Mouse (Mus musculus) midbrain, embryonic 15.5 days (tissue): ENCODE measurements at regions not wholly inside any gene's neighbourhood (a gene's known extent, or its start where the extent isn't known, plus 50 kb on each side); places are given as distances from the start of the nearest gene placed in this dataset.
A peak's percentile ranks its signal among the peaks of the same experiment; 100 is the strongest.

Experiments used
- ATAC-seq: fragments of 200-750 bp; cut with Nextera tagmentation; replicated peaks from 2 replicates; pipeline ENCODE4 v1.8.0; 2017; ENCODE audit warnings: moderate TSS enrichment
- H3K27ac ChIP-seq: fragments of 300-500 bp; sonication (generic); 2 replicates; pipeline ENCODE4 v1.5.1; 2015; ENCODE audit warnings: mild to moderate bottlenecking, inconsistent platforms
- H3K27me3 ChIP-seq: fragments of 300-500 bp; sonication (generic); replicated peaks from 2 replicates; pipeline ENCODE4 v1.6.1; 2015; ENCODE audit warnings: inconsistent platforms
- H3K36me3 ChIP-seq: fragments of 300-500 bp; sonication (generic); replicated peaks from 2 replicates; pipeline ENCODE4 v1.6.1; 2015; ENCODE audit warnings: inconsistent platforms
- H3K4me1 ChIP-seq: fragments of 300-500 bp; sonication (generic); 2 replicates; pipeline ENCODE4 v1.6.1; 2015; ENCODE audit warnings: inconsistent platforms
- H3K4me2 ChIP-seq: fragments of 300-500 bp; sonication (generic); 2 replicates; pipeline ENCODE4 v1.6.1; 2015; ENCODE audit warnings: inconsistent platforms, mild to moderate bottlenecking, moderate library complexity
- H3K4me3 ChIP-seq: fragments of 300-500 bp; sonication (generic); 2 replicates; pipeline ENCODE4 v1.5.1; 2015; ENCODE audit warnings: mild to moderate bottlenecking, inconsistent platforms
- H3K9ac ChIP-seq: fragments of 300-500 bp; sonication (generic); 2 replicates; pipeline ENCODE4 v1.6.1; 2015; ENCODE audit warnings: mild to moderate bottlenecking, inconsistent platforms
- H3K9me3 ChIP-seq: fragments of 300-500 bp; sonication (generic); 2 replicates; pipeline ENCODE4 v1.6.1; 2016; ENCODE audit warnings: inconsistent platforms
- WGBS: fragments of 180-500 bp; shearing (Covaris S2); methylation state at CpG from one replicate; pipeline ENCODE4 v1.1.7; 2015; ENCODE audit warnings: mixed read lengths; 5-methylcytosine and 5-hydroxymethylcytosine counted together

- ATAC-seq, result no peak
- H3K9me3 ChIP-seq, result no peaks in the 10 kb centered on the region
- no peaks in the 10 kb centered on the region for H3K4me1 ChIP-seq
- H3K27me3 ChIP-seq, result no peaks in the 10 kb centered on the region
- no peak overlapping the region for H3K4me3 ChIP-seq
- no peak overlapping the region for H3K4me2 ChIP-seq
- H3K9ac ChIP-seq, result no peak overlapping the region
- H3K27ac ChIP-seq, result no peak overlapping the region
- no peaks in the 10 kb centered on the region for H3K36me3 ChIP-seq
- 94% methylated on average over 1 of the region's 1 CpGs for WGBS
Measured at GRCm38 (mm10) chr4:81097597-81097996, 187.2 kb downstream of the Lurap1l start.

GRCm38 (mm10) chr4:81101049-81101448, 190.6 kb downstream of the Lurap1l start:
- Histone ChIP-seq H3K36me3 (no peaks in the 10 kb centered on the region), H3K27ac (no peak overlapping the region), H3K9me3 (no peaks in the 10 kb centered on the region), H3K27me3 (no peaks in the 10 kb centered on the region), H3K4me1 (no peaks in the 10 kb centered on the region), H3K4me3 (no peak overlapping the region), H3K9ac (no peak overlapping the region), H3K4me2 (no peak overlapping the region)
- WGBS, result 77% methylated on average over 2 of the region's 2 CpGs
- ATAC-seq, result no peak

GRCm38 (mm10) chr4:81111307-81111706, 200.9 kb downstream of the Lurap1l start:
- Histone ChIP-seq H3K27ac (no peak overlapping the region), H3K4me3 (no peak overlapping the region), H3K4me2 (no peak overlapping the region), H3K9me3 (no peaks in the 10 kb centered on the region), H3K36me3 (no peaks in the 10 kb centered on the region), H3K27me3 (no peaks in the 10 kb centered on the region), H3K9ac (no peak overlapping the region), H3K4me1 (no peaks in the 10 kb centered on the region)
- ATAC-seq, result no peak
- 51% methylated on average over 3 of the region's 3 CpGs for WGBS

GRCm38 (mm10) chr4:81116411-81116810, 206.0 kb downstream of the Lurap1l start:
- no peak for ATAC-seq
- Histone ChIP-seq H3K4me3 (no peak overlapping the region), H3K27me3 (no peaks in the 10 kb centered on the region), H3K36me3 (no peaks in the 10 kb centered on the region), H3K27ac (no peak overlapping the region), H3K9me3 (no peaks in the 10 kb centered on the region), H3K4me1 (no peaks in the 10 kb centered on the region), H3K4me2 (no peak overlapping the region), H3K9ac (no peak overlapping the region)
- WGBS, result 89% methylated on average over 7 of the region's 7 CpGs

DNA sequence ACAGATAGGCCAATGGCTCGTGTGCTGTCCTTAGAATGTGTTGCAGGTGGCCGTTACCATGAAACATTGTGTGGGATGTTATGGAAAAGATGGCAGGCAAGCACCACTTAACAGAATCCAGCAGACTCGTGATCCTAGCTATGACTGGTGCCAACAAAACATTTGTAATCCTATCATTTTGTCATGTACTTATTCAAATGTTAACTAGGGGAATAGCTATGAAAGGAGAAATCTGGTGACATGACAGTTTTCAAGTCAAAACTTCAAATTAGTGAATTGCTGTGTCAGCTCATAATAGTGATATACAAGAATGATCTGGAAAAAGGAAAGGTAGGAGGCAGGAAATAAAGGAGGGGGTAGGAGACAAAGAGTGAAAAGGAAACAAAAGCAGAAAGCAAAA, 213.7 kb downstream of the Lurap1l start:
- ATAC-seq, result no peak
- Histone ChIP-seq H3K27me3 (no peaks in the 10 kb centered on the region), H3K27ac (no peak overlapping the region)

GRCm38 (mm10) chr4:81129874-81130273, 219.4 kb downstream of the Lurap1l start:
- 82% methylated on average over 2 of the region's 2 CpGs for WGBS
- Histone ChIP-seq H3K27me3 (no peaks in the 10 kb centered on the region), H3K9ac (no peak overlapping the region), H3K9me3 (no peaks in the 10 kb centered on the region), H3K36me3 (no peaks in the 10 kb centered on the region), H3K4me2 (no peak overlapping the region), H3K4me3 (no peak overlapping the region), H3K4me1 (no peaks in the 10 kb centered on the region), H3K27ac (no peak overlapping the region)
- no peak for ATAC-seq

More for the DNA sequence above, 213.7 kb downstream of the Lurap1l start:
- Histone ChIP-seq H3K36me3 (no peaks in the 10 kb centered on the region), H3K9me3 (no peaks in the 10 kb centered on the region), H3K9ac (no peak overlapping the region), H3K4me3 (no peak overlapping the region), H3K4me1 (no peaks in the 10 kb centered on the region), H3K4me2 (no peak overlapping the region)
- 30% methylated on average over 3 of the region's 3 CpGs for WGBS

DNA sequence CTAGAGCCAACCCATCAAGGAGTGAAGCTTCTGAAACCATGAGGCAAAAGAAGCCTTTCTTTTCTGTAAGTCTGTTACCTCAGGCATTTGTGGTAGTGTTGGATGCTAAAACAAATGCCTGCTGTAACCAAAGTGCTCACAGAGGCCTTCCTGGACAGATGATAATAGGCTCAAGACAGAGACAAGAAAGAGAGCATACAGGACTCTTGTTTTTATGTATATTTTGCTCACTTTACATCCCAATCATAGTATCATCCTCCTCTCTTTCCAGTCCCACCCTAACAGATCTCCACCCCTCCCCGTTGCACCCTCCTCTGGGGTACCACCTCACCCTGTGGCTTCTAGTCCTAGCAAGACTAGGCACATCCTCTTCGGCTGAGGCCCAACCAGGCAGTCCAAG, 262.7 kb downstream of the Lurap1l start:
- 79% methylated on average over 2 of the region's 2 CpGs for WGBS
- no peaks in the 10 kb centered on the region for H3K4me1 ChIP-seq
- no peak overlapping the region for H3K27ac ChIP-seq
- H3K36me3 ChIP-seq, result no peaks in the 10 kb centered on the region
- H3K4me2 ChIP-seq, result no peak overlapping the region
- H3K9me3 ChIP-seq, result no peaks in the 10 kb centered on the region
- H3K4me3 ChIP-seq, result no peak overlapping the region
- no peak for ATAC-seq
- H3K27me3 ChIP-seq, result no peaks in the 10 kb centered on the region
- H3K9ac ChIP-seq, result no peak overlapping the region

DNA sequence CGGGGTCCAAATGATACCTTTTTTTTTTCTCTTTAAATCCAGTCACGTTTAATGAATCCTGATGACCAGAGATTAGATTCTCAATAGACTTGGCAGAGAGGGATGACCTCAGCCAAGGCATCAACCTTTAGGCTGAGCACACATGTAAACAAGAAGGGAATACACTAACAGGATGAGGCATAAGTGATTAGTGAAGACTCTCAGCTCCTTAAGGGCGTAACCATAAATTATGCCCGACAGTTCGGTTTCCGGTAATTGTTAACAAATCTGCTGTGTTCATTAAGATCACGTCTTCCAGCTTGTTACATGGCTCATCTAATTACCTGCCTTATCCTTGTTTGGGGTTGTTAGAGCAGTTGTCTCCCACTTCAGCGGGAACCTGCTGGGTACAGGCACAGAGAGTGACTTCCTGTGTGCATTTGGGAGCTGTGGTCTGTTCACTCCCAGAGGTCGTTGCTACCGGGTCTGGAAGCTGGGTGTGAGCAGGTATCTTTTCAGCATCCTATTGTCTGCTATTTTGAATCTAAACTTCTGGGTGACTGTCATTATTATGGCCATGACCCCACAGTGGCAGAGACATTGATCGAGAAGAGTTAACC, 265.1 kb downstream of the Mpdz start:
- H3K4me3 ChIP-seq, result no peak overlapping the region
- H3K4me2 ChIP-seq, result no peak overlapping the region
- no peak overlapping the region for H3K27ac ChIP-seq
- H3K36me3 ChIP-seq, result no peaks in the 10 kb centered on the region
- no peaks in the 10 kb centered on the region; the same call in 1 of the 2 replicates for H3K4me1 ChIP-seq
- no peaks in the 10 kb centered on the region for H3K9me3 ChIP-seq
- no peak overlapping the region for H3K9ac ChIP-seq
- no peaks in the 10 kb centered on the region for H3K27me3 ChIP-seq
- WGBS, result 68% methylated on average over 11 of the region's 11 CpGs
- no peak for ATAC-seq

- no peak overlapping the region for H3K4me2 ChIP-seq
- H3K36me3 ChIP-seq, result no peaks in the 10 kb centered on the region
- peak; percentile 28 for ATAC-seq
- H3K4me3 ChIP-seq, result no peak overlapping the region
- WGBS, result 81% methylated on average over 14 of the region's 14 CpGs
- no peaks in the 10 kb centered on the region for H3K9me3 ChIP-seq
- no peak overlapping the region for H3K9ac ChIP-seq
- H3K27me3 ChIP-seq, result no peaks in the 10 kb centered on the region
- no peaks in the 10 kb centered on the region; the same call in 1 of the 2 replicates for H3K4me1 ChIP-seq
- no peak overlapping the region for H3K27ac ChIP-seq
Measured at GRCm38 (mm10) chr4:81178047-81178781, 264.4 kb downstream of the Mpdz start.

- H3K36me3 ChIP-seq, result no peaks in the 10 kb centered on the region
- ATAC-seq, result peak; percentile 98
- no peak overlapping the region for H3K4me3 ChIP-seq
- H3K4me1 ChIP-seq, result no peaks in the 10 kb centered on the region; the same call in 1 of the 2 replicates
- H3K4me2 ChIP-seq, result no peak overlapping the region
- peak overlapping the region; percentile 6; the same call in 1 of the 2 replicates for H3K27ac ChIP-seq
- H3K27me3 ChIP-seq, result no peaks in the 10 kb centered on the region
- under 1% methylated on average over 12 of the region's 12 CpGs for WGBS
- no peak overlapping the region for H3K9ac ChIP-seq
- no peaks in the 10 kb centered on the region for H3K9me3 ChIP-seq
Measured at GRCm38 (mm10) chr4:81178782-81179135, 263.9 kb downstream of the Mpdz start.

DNA sequence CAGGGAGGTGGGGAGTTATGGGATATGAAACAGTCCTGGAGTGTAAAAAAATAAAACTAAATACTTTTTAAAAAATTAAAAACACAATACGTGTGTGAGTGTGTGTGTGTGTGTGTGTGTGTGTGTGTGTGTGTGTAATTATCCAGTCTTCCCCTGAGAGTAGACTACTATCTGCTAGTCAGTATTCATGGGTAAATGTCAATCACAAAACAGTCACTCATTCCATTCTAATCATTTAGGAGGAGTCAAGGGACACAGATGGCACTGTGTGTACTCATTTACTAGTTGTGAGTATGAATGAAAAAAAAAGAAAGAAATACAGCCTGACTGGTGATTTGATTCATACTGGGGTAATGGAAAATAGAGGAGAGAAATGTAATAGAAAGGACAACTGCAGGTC, 226.5 kb downstream of the Mpdz start:
- no peak overlapping the region for H3K4me2 ChIP-seq
- H3K9me3 ChIP-seq, result no peaks in the 10 kb centered on the region
- no peak overlapping the region for H3K27ac ChIP-seq
- H3K4me3 ChIP-seq, result no peak overlapping the region
- no peak for ATAC-seq
- H3K4me1 ChIP-seq, result no peaks in the 10 kb centered on the region
- WGBS, result 72% methylated on average over 1 of the region's 1 CpGs
- H3K27me3 ChIP-seq, result no peaks in the 10 kb centered on the region
- no peaks in the 10 kb centered on the region for H3K36me3 ChIP-seq
- H3K9ac ChIP-seq, result no peak overlapping the region

GRCm38 (mm10) chr4:81217979-81218378, 224.6 kb downstream of the Mpdz start:
- WGBS, result 33% methylated on average over 11 of the region's 11 CpGs
- no peaks in the 10 kb centered on the region for H3K4me1 ChIP-seq
- no peak overlapping the region for H3K9ac ChIP-seq
- 0 out of 2 replicates have a peak, but pooled peaks have one; percentile 27 for ATAC-seq
- H3K4me3 ChIP-seq, result no peak overlapping the region
- H3K27ac ChIP-seq, result no peak overlapping the region
- H3K36me3 ChIP-seq, result no peaks in the 10 kb centered on the region
- H3K4me2 ChIP-seq, result no peak overlapping the region
- no peaks in the 10 kb centered on the region for H3K27me3 ChIP-seq
- no peaks in the 10 kb centered on the region for H3K9me3 ChIP-seq

DNA sequence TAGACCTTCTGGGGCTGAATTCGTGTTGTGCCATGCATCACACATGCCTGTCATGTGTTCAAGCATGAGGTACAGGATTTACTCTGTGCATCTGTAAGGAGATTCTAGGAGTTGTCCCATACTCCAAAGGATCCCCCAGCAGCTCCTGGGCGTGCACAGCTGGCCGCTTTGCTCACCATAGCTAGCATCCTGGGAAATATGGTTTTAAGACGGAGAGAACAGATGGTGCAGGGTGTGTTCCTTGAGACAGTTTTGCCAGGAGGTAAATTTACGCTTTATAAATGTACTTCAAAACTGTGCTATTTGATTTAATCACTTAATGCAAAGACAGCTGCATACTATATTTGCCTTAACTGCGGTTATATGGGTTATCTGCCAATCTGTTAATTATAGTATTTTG, 220.6 kb downstream of the Mpdz start:
- Histone ChIP-seq H3K9ac (no peak overlapping the region), H3K4me3 (no peak overlapping the region), H3K4me2 (no peak overlapping the region), H3K9me3 (no peaks in the 10 kb centered on the region), H3K36me3 (no peaks in the 10 kb centered on the region), H3K27ac (no peak overlapping the region), H3K4me1 (no peaks in the 10 kb centered on the region), H3K27me3 (no peaks in the 10 kb centered on the region)
- WGBS, result 75% methylated on average over 6 of the region's 6 CpGs
- ATAC-seq, result no peak
